Mouse (Mus musculus): ENCODE measurements at regions not wholly inside any gene's neighbourhood (a gene's known extent, or its start where the extent isn't known, plus 50 kb on each side); places are given as distances from the start of the nearest gene placed in this dataset.

DNA sequence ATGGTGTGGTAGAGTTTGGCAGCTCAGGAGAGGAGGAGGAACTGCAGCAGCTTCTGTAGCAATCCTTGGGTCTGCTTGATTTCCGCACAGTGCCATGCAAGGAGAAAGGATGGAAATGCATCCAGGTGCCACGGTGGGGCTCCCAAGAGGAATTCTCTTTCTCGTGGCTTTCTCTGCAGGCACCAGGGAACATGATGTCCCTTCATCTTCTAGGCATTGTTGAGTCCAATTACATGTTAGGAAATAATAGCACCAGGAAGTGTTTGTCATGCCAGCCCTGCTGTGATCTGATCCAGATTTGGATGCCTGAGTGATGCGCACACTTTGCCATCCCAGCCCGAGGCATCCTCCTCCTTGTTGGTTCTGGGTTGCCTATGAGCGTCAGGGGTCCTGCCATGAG lies 72.6 kb upstream of the Agap1 start:
- DNase-seq (ENCODE audit: low spot score in 2 of 2), result no peak

DNA sequence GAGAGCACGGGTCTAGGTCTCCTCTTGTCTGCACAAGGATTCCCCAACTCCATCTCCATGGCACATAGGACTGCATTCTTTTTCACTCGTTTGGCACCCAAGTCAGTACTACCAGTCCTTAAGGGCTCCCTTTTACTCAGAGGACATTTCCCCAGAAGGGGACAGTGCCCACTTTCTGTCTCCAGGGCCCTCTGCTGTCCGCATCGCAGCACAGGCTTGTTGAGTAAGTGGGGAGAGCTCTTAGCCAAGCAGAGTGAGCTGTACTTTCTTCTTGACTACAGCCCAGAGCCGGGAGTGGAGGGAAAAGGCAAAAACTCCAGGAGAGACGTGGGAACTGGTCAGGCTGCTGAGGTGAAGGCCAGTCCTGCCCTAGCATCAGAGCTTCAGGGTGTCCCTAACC lies 69.5 kb upstream of the Agap1 start:
- no peak for DNase-seq (ENCODE audit: low spot score in 2 of 2)

GRCm38 (mm10) chr1:89392711-89393110 lies 61.9 kb upstream of the Agap1 start:
- DNase-seq (ENCODE audit: low spot score in 2 of 2), result no peak

- no peak for DNase-seq (ENCODE audit: low spot score in 2 of 2)
These were observed 60.1 kb upstream of the Agap1 start for GRCm38 (mm10) chr1:89394471-89394870.

DNA sequence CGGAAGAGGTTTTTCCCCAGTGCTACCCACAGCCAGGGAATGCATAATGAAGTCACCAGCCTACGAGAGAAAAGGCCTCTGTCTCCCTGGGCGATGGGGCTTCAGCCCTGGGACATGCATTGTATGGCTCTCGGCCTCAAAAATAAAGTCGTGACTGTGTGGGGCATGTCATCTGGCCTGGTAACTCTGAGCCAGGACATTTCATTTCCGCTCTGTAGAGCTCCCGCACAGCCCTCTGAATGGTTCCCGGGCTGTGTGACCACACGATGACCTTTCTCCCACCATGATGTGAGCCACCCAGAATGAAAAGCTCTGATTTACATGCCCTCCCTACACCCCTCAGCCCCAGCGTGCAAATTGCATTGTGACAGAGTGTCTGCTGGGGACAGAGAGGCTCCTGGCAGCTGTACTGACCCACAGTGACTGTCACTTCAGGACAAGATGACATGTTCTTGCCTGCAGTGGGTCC lies 53.8 kb upstream of the Agap1 start:
- DNase-seq (ENCODE audit: low spot score in 2 of 2), result peak; percentile 9 to 32

DNA sequence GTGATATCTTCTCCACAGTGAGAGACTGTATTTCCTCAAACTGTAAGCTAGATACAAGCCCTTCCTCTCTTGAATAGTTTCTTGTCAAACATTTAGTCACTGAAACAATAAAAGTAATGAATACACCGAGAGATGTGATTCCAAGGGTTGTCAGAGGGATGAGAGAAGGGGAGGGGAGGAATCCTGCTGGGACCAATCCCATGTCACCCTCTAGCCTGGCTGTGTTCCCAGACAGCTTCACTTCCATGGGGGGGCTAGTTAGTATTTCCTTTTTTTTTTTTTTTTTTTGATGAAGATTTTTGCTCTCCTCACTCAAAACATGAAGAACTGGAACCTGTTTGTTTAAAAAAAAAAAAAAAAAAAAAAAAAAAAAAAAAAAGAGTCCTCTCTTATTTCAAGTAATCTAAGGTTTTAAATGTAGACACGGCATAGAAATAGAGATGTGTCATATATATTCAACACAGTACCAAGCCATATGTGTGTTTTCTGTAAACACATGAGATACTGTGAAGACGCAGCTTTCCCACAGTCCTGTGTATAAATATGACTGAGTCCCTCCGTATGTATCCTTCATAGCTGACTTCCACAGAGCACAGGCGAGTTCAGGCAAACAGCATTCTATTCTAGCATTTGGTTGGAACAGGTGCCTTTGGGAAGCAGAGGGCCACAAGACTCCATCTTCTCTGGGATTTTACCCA lies 51.9 kb upstream of the Agap1 start:
- no peak for DNase-seq (ENCODE audit: low spot score in 2 of 2)

DNA sequence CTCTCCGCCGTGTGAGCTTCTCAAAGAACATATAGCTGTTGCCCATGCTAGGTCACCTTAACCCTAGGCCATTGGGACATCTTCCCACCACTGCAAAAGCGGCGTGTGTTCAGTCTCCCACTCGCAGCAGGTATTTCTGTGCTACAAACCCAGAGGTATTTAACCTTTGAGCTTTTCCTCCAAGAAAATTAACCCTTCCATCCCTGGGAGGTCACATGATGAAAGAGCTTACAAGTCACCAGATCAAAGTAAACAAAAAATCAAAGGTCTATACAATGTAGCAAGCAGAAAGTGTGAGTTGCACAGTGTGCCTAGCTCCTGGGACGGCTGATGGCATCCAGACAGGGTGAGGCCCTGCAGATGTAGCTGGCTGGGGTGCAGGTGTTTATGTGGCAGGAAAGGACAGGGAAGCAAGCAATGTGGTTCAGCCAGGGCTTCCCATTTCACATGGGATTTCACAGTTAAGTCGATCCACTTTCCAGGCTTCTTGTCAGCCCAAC lies 51.0 kb upstream of the Agap1 start:
- no peak for DNase-seq (ENCODE audit: low spot score in 2 of 2)

All from right cerebral cortex, postnatal 36 days (tissue).